Mouse (Mus musculus) brain, embryonic 14.5 days (tissue): ENCODE measurements around the gene Rnd2. TPM values are rescaled to one million over a fixed set of nuclear protein-coding genes. Genes with fewer than 3 reads are reported as not detected.
A peak's percentile ranks its signal among the peaks of the same experiment; 100 is the strongest.

Experiments
- DNase-seq: peaks from one replicate; pipeline ENCODE4 v3.0.0-alpha.2; 2011; ENCODE audit warnings: low read depth
- CTCF ChIP-seq: fragments of 200-500 bp; IDR thresholded peaks from 2 replicates; pipeline ENCODE4 v1.5.1; 2012; ENCODE audit warnings: inconsistent platforms, mild to moderate bottlenecking, moderate library complexity, borderline replicate concordance; ENCODE audit not compliant: insufficient read depth, insufficient read length; ENCODE audit errors: extremely low read depth
- POLR2A ChIP-seq: fragments of 200-500 bp; IDR thresholded peaks from 2 replicates; pipeline ENCODE4 v1.6.1; 2012; ENCODE audit warnings: mild to moderate bottlenecking, inconsistent platforms, borderline replicate concordance; ENCODE audit not compliant: poor library complexity, insufficient read depth, insufficient read length, severe bottlenecking; ENCODE audit errors: extremely low read depth
- polyA plus RNA-seq: library from polyadenylated mRNA; depleted of rRNA; stranded (reverse); fragments of >200 nt; gene quantifications from 2 replicates; pipeline ENCODE4 v1.2.3, GENCODE M21; 2012

The Rnd2 gene
- polyA plus RNA-seq, 1 experiment: 139 TPM

- TF ChIP-seq CTCF: no peak
- TF ChIP-seq POLR2A: no peak
- DNase-seq: peak; percentile 87
These were observed 12.4 kb downstream of the Rnd2 start for GRCm38 (mm10) chr11:101477194-101477551.

- peak; percentile 96 for DNase-seq
- TF ChIP-seq POLR2A (no peak), CTCF (no peak)
These were observed 12.9 kb downstream of the Rnd2 start for GRCm38 (mm10) chr11:101477552-101478211.

DNA sequence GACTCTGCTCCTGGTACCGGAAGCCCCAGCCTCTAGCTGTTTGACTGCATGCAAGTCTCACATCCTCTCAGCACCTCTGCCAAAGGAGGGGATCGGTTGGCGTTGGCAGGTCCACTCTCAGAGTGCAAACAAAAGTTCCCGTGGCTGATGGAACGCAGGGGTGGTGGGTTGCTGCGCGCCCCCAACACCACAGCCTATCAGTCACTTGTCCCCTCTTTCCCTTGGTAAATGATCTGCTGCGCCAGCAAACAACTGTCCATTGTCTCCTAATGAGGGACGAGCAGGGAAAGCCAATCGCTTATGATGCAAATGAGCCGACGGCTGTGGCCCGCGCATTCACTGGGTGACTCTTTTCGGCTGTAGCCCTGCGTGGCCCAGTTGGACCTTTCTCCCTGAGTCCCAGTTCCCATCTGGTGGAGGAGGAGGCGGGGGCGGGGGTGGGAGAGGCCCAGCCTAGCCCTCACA, 14.4 kb downstream of the Rnd2 start:
- TF ChIP-seq POLR2A (no peak), CTCF (no peak)
- peak; percentile 83 for DNase-seq

GRCm38 (mm10) chr11:101480912-101481311, 16.1 kb downstream of the Rnd2 start:
- DNase-seq: no peak
- TF ChIP-seq CTCF: no peak
- TF ChIP-seq POLR2A: no peak

DNA sequence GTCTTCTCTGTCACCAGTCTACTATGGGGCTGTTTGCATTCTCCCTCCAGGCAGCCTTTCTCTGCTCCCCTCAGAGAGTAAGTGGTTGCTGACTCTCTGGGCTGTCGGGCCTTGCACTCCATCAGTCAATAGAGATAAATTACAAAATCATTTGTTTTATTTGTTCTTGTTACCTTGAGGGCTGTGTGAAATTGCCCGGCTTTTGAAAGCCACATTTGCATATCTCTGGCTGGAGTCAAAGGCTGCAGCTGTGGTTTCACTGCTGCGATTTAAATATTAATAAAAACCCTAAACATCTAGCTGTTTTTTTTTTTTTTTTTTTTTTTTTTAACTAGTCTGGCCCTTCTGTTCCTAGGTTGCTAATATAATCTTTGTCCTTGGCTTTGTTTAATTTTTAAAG, 19.0 kb downstream of the Rnd2 start:
- TF ChIP-seq CTCF: no peak
- TF ChIP-seq POLR2A: no peak

DNA sequence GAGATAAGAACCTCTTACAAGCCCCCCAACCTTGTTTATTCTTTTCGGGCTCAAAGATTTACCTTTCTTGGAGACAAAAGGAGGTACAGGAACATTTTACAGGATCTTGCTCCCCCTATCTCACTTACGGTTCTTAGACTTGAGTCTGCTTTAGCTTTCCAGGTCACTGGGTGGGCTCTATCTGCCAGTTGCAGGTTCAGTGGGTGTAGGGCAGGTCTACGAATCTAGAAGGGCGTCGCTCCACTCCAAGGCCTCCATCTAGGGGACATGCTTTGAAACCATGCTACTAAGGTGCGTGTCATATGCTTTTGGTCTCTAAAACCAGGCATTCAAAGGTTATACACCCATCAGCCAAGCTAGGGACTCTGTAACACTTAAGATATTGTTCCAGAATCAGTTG, 19.4 kb downstream of the Rnd2 start:
- no peak for DNase-seq
- TF ChIP-seq POLR2A (no peak), CTCF (no peak)

More for the DNA sequence above, 19.0 kb downstream of the Rnd2 start:
- peak; percentile 71 for DNase-seq

DNA sequence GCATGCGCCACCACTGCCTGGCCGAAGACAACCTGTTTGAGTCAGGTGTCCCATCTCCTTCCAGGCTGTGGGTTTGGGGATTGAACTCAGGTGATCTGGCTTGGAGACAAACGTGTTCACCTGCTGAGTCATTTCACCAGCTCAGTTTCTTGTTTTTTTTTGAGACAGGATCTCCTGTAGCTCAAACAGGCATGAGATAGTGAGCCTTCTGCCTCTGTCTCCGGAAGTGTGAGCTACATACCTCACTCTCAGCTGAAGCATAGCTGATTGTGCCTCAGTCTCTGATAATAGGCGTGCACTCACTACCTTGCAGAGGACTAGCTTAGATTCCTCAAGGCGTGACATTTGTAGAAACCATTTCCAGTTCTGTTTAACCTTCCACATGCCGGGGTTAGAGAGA, 20.0 kb downstream of the Rnd2 start:
- TF ChIP-seq POLR2A: no peak
- no peak for TF ChIP-seq CTCF
- DNase-seq: no peak

- TF ChIP-seq CTCF (no peak), POLR2A (no peak)
- DNase-seq: peak; percentile 77
These were observed 20.8 kb downstream of the Rnd2 start for GRCm38 (mm10) chr11:101485509-101486028.

GRCm38 (mm10) chr11:101486126-101486525, 21.3 kb downstream of the Rnd2 start:
- no peak for DNase-seq
- no peak for TF ChIP-seq CTCF

DNA sequence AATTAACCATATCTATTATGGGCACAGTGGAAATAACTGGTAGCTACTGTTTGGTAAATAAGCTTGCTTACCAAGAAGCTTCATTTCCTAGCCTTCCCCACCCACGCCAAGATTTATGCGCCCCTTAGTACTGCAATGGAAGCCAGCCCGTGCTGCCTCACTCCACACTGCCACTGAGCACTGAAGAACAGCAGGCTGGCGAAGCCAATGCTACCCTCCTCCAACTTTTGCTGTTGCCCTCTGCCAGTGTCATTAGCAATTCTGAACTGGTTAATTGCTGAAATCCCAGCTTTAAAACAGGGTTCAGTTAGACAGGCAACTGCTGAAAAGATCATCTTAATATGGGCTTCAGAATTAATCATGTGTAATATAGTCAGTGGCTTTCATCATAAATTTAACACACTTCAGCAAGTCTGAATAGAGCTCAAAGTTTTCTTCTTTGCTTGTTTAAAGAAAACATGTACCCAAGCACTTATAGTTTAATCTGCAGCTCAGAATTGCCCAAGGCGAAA, 41.5 kb downstream of the Rnd2 start:
- TF ChIP-seq POLR2A (no peak), CTCF (no peak)
- peak; percentile 78 for DNase-seq

DNA sequence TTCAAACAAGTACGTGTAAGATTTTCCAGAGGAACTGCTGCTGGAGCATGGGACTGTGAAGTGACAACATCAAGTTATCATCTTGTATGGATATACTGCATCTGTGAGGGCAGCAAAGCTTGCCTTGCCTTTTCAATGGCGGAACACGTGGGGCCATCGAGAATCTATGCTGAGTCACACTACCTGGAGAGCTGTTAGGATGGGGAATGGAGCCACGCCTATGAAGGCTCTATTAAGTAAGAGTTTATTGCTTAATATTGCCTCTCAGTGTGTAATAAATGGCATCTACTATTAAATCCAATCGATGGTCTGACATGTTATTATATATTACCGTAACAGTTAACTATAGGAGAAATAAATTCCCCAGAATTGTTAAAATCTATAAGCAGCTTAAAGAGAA, 42.3 kb downstream of the Rnd2 start:
- no peak for DNase-seq
- TF ChIP-seq CTCF: no peak
- no peak for TF ChIP-seq POLR2A

DNA sequence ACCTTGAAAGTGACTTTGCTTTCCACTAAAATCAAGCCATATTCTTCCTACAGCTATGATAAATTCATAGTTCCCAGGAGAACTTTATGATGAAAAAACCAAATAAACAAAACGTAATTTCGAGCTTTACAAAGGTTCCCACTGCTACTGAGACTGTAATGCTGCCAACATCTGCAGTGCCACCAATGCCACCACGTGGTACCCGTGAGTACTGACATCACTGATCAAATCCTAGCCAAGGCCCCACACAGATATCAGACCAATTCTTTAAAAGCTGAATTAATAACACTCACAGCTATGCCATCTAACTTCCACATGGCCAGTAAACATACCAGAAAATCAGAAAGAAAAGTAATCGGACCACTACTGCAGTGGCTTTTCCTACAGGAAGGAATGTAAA, 54.1 kb downstream of the Rnd2 start:
- DNase-seq: no peak
- TF ChIP-seq CTCF (peak; percentile 20; the same call in 1 of the 2 replicates), POLR2A (no peak)
